Mouse (Mus musculus) ES-Bruce4 (cell line): Measurements from ENCODE around the gene Tmem163.

Experiments used
- CTCF ChIP-seq: IDR thresholded peaks from one replicate; pipeline ENCODE4 v1.8.1; 2011; ENCODE audit warnings: low read depth, low read length
- EP300 ChIP-seq: IDR thresholded peaks from 2 replicates; pipeline ENCODE4 v1.6.1; 2011; ENCODE audit warnings: low read depth, low read length; ENCODE audit not compliant: insufficient read depth
- POLR2A ChIP-seq: IDR thresholded peaks from one replicate; pipeline ENCODE4 v1.8.1; 2011; ENCODE audit warnings: low read length; ENCODE audit not compliant: insufficient read depth

- TF ChIP-seq CTCF (no peak), POLR2A (no peak), EP300 (no peak)
These were observed 75.4 kb downstream of the Tmem163 start for GRCm38 (mm10) chr1:127603697-127604631.
